Mouse (Mus musculus) erythroblast, embryonic 14.5 days (primary cell): ENCODE measurements around the gene Hist1h1t. TPM values are rescaled to one million over a fixed set of nuclear protein-coding genes. Genes with fewer than 3 reads are reported as not detected.
A peak's percentile ranks its signal among the peaks of the same experiment; 100 is the strongest.
"Not testable (repeated sequence)": the region's sequence is repeated elsewhere in the genome, so short reads cannot be mapped to it uniquely, and the experiment has no call there.

ENCODE experiments used
- H3K27me3 ChIP-seq: 2 replicates; pipeline ENCODE4 v1.6.1; 2012; ENCODE audit warnings: inconsistent platforms; ENCODE audit not compliant: control insufficient read depth
- H3K36me3 ChIP-seq: 2 replicates; pipeline ENCODE4 v1.6.1; 2012; ENCODE audit warnings: mild to moderate bottlenecking, inconsistent platforms; ENCODE audit not compliant: control insufficient read depth
- H3K4me1 ChIP-seq: 2 replicates; pipeline ENCODE4 v1.6.1; 2012; ENCODE audit warnings: inconsistent platforms; ENCODE audit not compliant: control insufficient read depth
- H3K4me3 ChIP-seq: replicated peaks from 2 replicates; pipeline ENCODE3; 2012; ENCODE audit warnings: moderate library complexity, mild to moderate bottlenecking, inconsistent platforms
- H3K9me3 ChIP-seq: 2 replicates; pipeline ENCODE4 v1.6.1; 2012; ENCODE audit warnings: low read length, inconsistent platforms, mixed read lengths; ENCODE audit not compliant: control insufficient read depth
- GATA1 ChIP-seq: IDR thresholded peaks from 2 replicates; pipeline ENCODE4 v1.6.1; 2012; ENCODE audit warnings: low read length, inconsistent platforms, mixed read lengths
- TAL1 ChIP-seq: IDR thresholded peaks from 3 replicates; pipeline ENCODE4 v1.6.1; 2012; ENCODE audit warnings: low read length, inconsistent platforms, mixed read lengths
- polyA plus RNA-seq: library from polyadenylated mRNA; stranded (reverse); fragments of >175 nt; gene quantifications from 2 replicates; pipeline ENCODE4 v1.2.3, GENCODE M21; 2012

The Hist1h1t gene
- polyA plus RNA-seq, 1 experiment, result 0.10 TPM

DNA sequence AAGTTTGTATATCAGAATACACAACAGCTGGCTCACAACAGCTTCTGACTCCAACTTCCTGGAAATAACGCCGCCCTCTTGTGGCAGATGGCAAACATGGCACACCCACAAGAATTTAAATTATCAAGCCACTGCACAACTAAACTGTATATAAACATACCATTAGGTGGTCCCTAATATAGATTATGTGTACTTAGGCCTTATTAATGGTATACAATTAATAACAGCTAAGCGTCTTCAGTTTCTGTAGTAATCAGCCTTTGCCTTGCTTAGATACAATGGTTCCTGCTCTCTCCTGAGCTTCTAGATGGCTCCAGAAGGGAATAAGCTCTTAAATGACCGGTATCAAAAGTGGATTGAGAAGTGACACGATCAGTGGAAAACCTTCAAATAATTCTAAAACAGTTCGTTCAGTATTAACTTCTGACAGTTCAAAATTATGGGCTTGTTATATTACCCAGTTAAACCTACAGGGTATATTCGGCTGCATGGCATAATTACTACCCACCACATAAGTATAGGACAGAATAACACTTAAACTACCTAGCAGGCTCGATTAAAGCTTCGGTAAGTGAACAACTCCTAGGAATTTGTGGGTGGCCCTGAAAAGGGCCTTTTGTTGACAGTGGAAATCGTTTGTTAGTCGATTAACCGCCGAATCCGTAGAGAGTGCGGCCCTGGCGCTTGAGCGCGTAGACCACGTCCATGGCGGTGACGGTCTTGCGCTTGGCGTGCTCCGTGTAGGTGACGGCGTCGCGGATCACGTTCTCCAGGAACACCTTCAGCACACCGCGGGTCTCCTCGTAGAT is 2.1 kb downstream of the Hist1h1t start:
- Histone ChIP-seq H3K36me3 (peaks cover 5% of the 10 kb centered on the region), H3K9me3 (no peaks in the 10 kb centered on the region), H3K4me3 (peak overlapping the region; percentile 67), H3K27me3 (no peaks in the 10 kb centered on the region), H3K4me1 (peaks cover 55% of the 10 kb centered on the region)
- TF ChIP-seq GATA1 (no peak), TAL1 (no peak)

DNA sequence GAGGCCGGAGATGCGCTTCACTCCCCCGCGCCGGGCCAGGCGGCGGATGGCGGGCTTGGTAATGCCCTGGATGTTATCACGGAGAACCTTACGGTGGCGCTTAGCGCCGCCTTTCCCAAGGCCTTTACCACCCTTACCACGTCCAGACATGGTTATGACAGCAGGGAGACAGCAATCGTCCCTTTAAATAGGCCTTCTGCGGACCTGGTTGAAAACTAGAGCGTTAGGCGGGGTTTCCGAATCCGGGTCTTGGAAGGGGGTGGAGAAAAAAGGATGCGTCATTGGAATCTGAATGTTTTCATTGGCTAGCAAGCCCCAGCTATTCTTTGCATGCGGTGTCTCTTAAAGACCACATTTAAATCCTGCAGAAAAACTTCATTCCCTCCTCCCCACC is 2.7 kb downstream of the Hist1h1t start, which contains the start of gene Hist1h4c:
TSS of gene Hist1h4c (minus strand) at position 155 of the 394 bp plus-strand sequence.
- no peak for TF ChIP-seq GATA1
- no peak for TF ChIP-seq TAL1
- Histone ChIP-seq H3K4me1 (peaks cover 58% of the 10 kb centered on the region), H3K9me3 (no peaks in the 10 kb centered on the region), H3K27me3 (no peaks in the 10 kb centered on the region), H3K4me3 (peak within 1 kb of the TSS; percentile 67), H3K36me3 (peaks cover 5% of the 10 kb centered on the region)

DNA sequence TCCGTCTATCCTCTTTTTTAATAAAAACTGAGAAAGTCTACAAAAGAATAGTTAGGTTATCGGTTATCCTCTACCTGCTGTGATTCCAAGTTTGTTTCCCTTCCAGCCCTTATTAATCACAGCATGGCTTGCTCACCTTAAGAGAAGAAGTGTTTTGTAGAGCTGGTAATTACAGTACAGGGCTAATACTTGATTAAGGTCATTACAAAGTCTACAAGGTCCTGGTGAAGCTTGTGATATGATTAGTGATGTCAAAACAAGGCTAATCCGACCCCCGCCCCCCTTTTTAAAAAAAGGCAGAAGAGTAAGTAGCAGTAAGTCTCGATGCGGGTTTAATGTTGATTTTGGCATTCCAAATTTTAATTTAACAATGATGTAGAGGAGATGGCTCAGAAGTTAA is 3.4 kb downstream of the Hist1h1t start:
- H3K4me3 ChIP-seq, result peak overlapping the region; percentile 67
- H3K27me3 ChIP-seq, result no peaks in the 10 kb centered on the region
- TF ChIP-seq GATA1, result no peak
- no peak for TF ChIP-seq TAL1
- H3K9me3 ChIP-seq, result no peaks in the 10 kb centered on the region
- H3K36me3 ChIP-seq, result peaks cover 2% of the 10 kb centered on the region; the same call in 1 of the 2 replicates
- H3K4me1 ChIP-seq, result peaks cover 56% of the 10 kb centered on the region

- H3K4me3 ChIP-seq, result no peak overlapping the region
- H3K4me1 ChIP-seq, result peaks cover 54% of the 10 kb centered on the region
- H3K9me3 ChIP-seq, result no peaks in the 10 kb centered on the region
- peaks cover 2% of the 10 kb centered on the region; the same call in 1 of the 2 replicates for H3K36me3 ChIP-seq
- TF ChIP-seq TAL1, result no peak
- H3K27me3 ChIP-seq, result no peaks in the 10 kb centered on the region
These were observed 4.2 kb downstream of the Hist1h1t start for GRCm38 (mm10) chr13:23699767-23700166.

DNA sequence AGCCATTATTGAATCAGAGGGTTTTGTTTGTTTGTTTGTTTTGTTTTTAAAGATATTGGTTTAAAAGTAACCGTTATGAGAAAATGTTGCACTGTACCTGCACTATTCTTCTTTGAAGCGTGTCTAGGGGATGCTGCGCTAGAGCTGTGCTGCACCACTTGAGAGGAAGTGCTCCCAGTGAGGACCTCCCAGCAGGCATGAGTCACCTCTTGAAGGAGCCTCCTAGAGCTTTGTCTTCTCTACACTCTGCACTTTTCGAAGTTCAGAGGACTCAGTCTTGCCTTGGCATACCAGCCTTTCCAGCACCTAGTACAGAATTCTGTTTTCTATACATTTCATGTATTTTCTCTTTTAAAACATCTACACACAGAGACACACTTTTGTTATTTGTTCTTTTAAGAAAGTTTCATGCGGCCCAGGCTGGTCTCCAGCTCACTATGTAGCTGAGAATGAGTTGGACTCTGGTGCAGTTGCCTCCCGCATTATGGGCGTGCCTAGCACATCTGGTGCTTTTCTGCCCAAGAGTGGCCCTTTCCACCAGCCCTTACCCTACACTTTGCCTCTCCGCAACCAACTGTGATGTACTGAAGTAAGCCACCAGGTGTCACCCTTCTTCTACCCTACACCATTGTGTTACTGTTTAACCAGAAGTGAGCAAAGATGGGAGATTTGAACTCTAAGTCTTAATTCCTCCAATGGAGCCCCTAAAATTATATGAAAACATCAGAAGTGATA is 5.3 kb downstream of the Hist1h1t start:
- TF ChIP-seq TAL1 (no peak), GATA1 (no peak)
- H3K4me3 ChIP-seq, result peak overlapping the region; percentile 25

GRCm38 (mm10) chr13:23702220-23702619 is 6.6 kb downstream of the Hist1h1t start:
- Histone ChIP-seq H3K4me1 (peaks cover 32% of the 10 kb centered on the region), H3K4me3 (no peak overlapping the region), H3K36me3 (no peaks in the 10 kb centered on the region), H3K27me3 (no peaks in the 10 kb centered on the region), H3K9me3 (no peaks in the 10 kb centered on the region)
- TF ChIP-seq GATA1, result no peak

More for the DNA sequence above, 5.3 kb downstream of the Hist1h1t start:
- Histone ChIP-seq H3K9me3 (no peaks in the 10 kb centered on the region), H3K4me1 (peaks cover 42% of the 10 kb centered on the region), H3K27me3 (no peaks in the 10 kb centered on the region), H3K36me3 (no peaks in the 10 kb centered on the region)

DNA sequence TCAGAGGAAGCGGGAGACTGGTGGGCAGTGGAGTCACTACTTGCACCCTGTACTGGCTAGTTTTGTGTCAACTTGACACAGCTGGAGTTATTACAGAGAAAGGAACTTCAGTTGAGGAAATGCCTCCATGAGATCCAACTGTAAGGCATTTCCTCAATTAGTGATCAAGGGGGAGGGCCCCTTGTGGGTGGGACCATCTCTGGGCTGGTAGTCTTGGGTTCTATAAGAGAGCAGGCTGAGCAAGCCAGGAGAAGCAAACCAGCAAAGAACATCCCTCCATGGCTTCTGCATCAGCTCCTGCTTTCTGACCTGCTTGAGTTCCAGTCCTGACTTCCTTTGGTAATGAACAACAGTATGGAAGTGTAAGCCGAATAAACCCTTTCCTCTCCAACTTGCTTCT is 7.2 kb downstream of the Hist1h1t start:
- not testable (repeated sequence) for H3K4me3 ChIP-seq, H3K9me3 ChIP-seq, H3K27me3 ChIP-seq, H3K36me3 ChIP-seq
- peaks cover 27% of the 10 kb centered on the region for H3K4me1 ChIP-seq

- H3K9me3 ChIP-seq, result no peaks in the 10 kb centered on the region
- TF ChIP-seq GATA1 (no peak), TAL1 (no peak)
- H3K4me3 ChIP-seq, result no peak overlapping the region
- peaks cover 14% of the 10 kb centered on the region for H3K4me1 ChIP-seq
- no peaks in the 10 kb centered on the region for H3K36me3 ChIP-seq
- H3K27me3 ChIP-seq, result peaks cover 24% of the 10 kb centered on the region
These were observed 10.2 kb downstream of the Hist1h1t start for GRCm38 (mm10) chr13:23705751-23706356.

DNA sequence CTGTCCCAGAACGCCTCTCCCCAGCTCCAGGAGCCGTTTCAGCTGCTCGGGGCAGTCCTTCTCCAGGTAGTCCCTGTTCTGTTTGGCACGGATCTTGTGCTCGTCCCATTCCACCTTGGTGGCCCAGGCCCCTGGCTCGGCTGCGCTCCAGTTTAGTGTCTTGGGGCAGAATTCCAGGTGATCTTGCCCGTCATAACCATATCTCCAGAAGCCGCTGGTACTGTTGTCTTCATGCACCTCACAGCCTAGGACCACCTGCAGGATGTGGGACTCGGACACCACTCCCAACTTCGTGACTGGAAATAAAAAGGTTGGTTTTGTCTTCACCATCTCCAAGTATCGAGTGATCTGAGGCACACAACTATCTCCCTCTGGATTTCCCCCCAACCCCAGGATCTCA is 11.2 kb downstream of the Hist1h1t start:
- peaks cover 33% of the 10 kb centered on the region for H3K27me3 ChIP-seq

More for the DNA sequence above, 11.2 kb downstream of the Hist1h1t start:
- Histone ChIP-seq H3K4me3 (no peak overlapping the region), H3K9me3 (no peaks in the 10 kb centered on the region), H3K4me1 (peaks cover 10% of the 10 kb centered on the region), H3K36me3 (no peaks in the 10 kb centered on the region)
- no peak for TF ChIP-seq GATA1
- TF ChIP-seq TAL1, result no peak
